Mouse (Mus musculus): Measurements from ENCODE around the gene Srp68.

GRCm38 (mm10) chr11:116213877-116214510 is 60.0 kb downstream of the Srp68 start:
- TF ChIP-seq TAL1 (IDR thresholded peaks at IDR 0.05; ENCODE audit: low read length) (no peak), GATA1 (IDR thresholded peaks at IDR 0.05; ENCODE audit: low read length) (no peak)

Measured in erythroblast, embryonic 14.5 days (primary cell).